Mouse (Mus musculus): Measurements from ENCODE around the gene Trappc6a. TPM values are rescaled to one million over a fixed set of nuclear protein-coding genes. Genes with fewer than 3 reads are reported as not detected.

Gene Trappc6a
- total RNA-seq (2021), result 10 to 100 TPM; 35.6 to 35.9 TPM

DNA sequence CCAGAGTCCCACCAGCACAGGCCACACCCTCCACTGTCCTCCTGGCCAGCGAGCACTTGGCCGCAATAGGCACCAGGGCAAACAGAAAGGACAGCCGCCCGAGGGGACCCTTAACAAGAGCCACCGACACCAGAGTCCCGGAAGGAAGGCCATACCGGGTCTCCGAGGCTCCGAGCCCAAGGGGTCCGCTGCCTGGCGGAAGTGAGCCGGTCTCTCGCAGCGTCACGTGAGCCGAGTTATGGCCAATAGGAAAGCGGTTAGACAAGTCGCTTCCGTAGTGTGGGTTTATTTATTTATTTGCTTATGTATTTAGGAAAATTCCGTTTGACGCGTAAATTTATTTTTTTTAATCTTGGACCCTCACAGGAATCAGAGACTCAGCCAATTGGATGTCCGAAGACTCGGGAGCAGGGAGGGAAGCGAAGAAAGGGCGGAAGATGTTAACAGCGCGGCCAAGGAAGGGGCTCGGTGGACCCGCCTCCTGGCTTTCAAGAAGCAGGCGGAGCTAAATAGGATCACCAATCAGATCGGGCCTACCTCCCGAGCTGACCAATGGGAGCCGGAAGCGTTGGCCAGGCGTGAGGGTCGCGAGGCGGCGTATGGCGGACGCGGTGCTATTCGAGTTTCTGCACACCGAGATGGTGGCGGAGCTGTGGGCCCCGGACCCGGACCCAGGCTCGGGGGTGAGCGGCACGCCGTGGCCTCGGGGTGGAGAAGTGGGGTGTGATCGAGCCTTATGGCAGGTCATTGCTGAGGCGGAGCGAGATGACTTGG lies at the start of gene Trappc6a, which contains the start of gene Bloc1s3:
TSS of gene Trappc6a (plus strand) at position 246 of the 774 bp plus-strand sequence.
TSS of gene Bloc1s3 (minus strand) at position 218 of the 774 bp plus-strand sequence.
- intact Hi-C loops (cut with DNase I), result loop anchor here (5.0 kb wide), 1 partner anchor 54 kb away; the partner anchor contains the start of gene Ppp1r37
- peak; percentile 88 for DNase-seq (ENCODE audit: low spot score)

DNA sequence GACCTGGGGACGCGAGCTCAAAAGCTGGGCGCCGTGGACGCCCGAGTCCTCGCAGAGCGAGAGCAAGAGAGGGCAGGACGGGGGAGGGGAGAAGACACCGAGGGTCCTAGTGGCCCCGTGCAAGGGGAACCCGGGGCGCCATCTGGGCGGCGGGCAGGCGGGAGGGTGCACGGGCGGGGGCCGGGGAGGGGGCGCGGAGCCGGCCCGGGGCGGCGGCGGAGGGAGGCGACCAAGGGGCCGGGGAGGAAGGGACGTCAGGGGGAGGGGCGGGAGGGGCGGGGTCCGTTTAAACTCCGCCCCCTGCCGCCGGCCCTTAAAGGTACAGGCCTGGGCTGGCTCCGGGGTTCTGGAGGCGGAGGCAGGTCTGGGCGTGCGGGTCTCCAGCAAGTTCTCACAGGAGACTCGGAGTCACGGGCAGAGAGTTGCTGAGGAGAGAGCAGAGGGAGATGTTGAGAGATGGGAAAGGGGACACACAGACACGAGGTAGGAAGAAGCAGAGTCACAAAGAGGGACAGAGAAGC lies 49.5 kb upstream of the Trappc6a start, which contains the start of gene Mark4:
TSS of gene Mark4 (minus strand) at position 231 of the 521 bp plus-strand sequence.
- DNase-seq (ENCODE audit: low spot score), result peak; percentile 53
- intact Hi-C loops (cut with DNase I), result loop anchor here (5.0 kb wide), 1 partner anchor 114 kb away; no protein-coding TSS in a partner anchor

DNA sequence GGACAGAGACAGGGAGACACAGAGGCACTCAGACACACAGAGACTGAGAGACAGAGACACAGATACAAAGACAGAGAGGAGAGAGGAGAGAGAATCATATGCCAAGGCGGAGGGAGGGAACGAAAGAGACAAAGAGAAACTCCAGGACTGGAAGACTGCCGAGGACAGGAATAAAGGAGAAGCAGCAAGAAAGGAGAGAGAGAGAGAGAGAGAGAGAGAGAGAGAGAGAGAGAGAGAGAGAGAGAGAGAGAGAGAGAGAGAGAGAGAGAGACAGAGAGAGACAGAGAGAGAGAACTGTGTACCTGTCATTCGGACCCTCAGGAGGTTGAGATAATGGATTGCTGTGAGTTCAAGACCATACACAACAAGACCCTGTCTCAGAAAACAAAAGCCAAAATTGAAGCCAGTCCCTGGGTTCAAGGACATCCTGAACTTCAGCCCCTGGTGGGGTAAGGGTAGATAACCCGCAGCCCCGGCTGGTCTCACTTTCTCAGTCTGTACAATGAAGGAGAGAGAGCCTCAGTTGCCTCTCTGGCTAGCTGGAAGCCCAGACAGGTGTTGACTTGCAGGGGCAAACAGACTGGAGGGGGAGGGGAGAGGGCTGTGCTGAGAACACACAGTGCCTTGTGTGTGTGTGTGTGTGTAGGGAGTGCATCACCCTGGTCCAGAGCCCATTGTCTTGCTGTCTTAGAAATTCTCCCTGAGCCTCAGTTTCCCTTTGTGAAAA lies 48.9 kb upstream of the Trappc6a start:
- DNase-seq (ENCODE audit: low spot score), result no peak
- intact Hi-C loops (cut with DNase I), result loop anchor here (5.0 kb wide), 1 partner anchor 113 kb away; no protein-coding TSS in a partner anchor

DNA sequence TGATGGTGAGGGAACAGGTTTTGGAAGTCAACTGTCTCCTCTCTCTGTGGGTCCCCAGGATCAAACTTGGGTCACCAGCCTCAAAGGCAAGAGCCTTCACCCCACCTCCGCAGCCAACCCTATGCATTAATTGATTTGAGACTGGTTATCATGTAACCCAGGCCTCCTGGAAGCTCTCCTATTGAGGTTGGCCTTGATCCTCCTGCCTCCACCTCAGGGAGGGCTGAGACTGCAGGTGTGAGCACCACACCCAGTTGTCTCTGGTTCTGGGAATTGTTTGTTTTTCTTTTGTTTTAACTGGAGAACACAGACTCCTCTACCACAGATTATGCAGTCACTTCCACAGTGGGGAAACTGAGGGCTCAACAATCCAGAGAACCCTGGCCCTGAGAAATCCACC lies 47.7 kb upstream of the Trappc6a start:
- intact Hi-C loops (cut with DNase I), result loop anchor here (2.0 kb wide), 1 partner anchor 16 kb away; no protein-coding TSS in a partner anchor

DNA sequence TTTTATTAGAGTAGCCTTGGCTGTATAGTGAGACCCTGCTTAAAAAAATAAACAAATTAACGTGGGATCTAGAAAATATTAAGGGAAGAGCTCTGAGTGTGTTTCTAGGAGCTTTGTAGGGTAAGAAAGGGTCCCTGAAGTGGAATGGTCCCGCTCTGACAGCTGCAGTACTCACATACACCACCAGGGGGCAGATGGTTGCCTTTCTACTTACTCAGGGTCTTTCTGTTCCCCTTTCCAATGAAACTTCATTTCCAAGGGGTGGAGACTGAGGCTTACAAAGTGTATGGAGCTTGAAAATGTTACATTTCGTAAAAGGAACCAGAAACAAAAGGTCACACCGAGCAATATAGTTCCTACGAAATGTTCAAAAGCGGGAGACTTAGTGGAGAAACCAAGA lies 46.7 kb upstream of the Trappc6a start:
- intact Hi-C loops (cut with DNase I), result loop anchor here (1.0 to 2.0 kb wide), 2 partner anchors 15 to 43 kb away; no protein-coding TSS in a partner anchor
- DNase-seq (ENCODE audit: low spot score), result no peak

More for the DNA sequence above, 47.7 kb upstream of the Trappc6a start:
- no peak for DNase-seq (ENCODE audit: low spot score)

DNA sequence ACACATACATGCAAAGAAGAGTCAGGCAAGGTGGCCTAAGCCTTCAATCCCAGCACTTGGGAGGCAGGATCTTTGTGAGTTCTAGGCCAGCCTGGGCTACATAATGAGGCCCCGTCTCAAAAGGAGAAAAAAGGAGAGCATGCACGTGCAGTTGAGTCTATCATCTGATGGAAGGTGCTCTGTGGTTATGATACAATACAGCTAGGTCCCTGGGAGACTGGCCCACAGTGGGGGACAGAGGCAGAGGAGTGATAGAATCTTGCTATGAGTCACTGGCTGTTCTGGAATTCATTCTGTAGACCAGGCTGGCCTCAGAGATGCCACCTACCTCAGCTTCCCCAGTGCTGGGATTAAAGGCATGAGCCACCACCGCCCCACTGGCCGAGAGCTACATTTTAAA lies 45.8 kb upstream of the Trappc6a start:
- intact Hi-C loops (cut with DNase I), result no loop called here

DNA sequence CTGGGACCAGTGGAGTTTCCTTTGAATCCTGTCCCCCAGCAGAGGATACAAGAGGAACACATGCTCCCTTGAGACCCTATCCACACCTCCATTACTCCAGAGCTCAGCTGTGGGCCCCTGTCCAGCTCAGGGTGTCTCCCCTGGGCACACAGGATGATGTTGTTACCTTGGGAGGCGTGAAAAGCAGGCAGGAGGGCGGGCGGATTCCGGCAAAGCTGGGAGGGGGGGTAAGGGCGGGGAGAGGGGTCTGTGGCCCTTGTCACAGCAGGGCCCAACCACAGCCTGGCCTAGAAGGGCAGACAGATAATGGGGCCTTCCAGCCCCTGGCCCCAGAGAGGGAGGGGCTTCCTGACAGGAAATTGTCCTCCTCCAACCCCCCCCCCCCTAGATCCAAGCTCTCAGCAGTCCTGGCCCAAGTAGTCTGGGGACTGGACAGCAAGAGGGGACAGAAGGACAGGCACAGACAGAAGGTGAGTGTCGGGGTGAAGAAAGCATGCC lies 45.3 kb upstream of the Trappc6a start, which contains the start of gene Exoc3l2:
TSS of gene Exoc3l2 (plus strand) at position 448 of the 498 bp plus-strand sequence.
- DNase-seq (ENCODE audit: low spot score), result no peak
- intact Hi-C loops (cut with DNase I), result no loop called here

More for the DNA sequence above, 45.8 kb upstream of the Trappc6a start:
- no peak for DNase-seq (ENCODE audit: low spot score)

DNA sequence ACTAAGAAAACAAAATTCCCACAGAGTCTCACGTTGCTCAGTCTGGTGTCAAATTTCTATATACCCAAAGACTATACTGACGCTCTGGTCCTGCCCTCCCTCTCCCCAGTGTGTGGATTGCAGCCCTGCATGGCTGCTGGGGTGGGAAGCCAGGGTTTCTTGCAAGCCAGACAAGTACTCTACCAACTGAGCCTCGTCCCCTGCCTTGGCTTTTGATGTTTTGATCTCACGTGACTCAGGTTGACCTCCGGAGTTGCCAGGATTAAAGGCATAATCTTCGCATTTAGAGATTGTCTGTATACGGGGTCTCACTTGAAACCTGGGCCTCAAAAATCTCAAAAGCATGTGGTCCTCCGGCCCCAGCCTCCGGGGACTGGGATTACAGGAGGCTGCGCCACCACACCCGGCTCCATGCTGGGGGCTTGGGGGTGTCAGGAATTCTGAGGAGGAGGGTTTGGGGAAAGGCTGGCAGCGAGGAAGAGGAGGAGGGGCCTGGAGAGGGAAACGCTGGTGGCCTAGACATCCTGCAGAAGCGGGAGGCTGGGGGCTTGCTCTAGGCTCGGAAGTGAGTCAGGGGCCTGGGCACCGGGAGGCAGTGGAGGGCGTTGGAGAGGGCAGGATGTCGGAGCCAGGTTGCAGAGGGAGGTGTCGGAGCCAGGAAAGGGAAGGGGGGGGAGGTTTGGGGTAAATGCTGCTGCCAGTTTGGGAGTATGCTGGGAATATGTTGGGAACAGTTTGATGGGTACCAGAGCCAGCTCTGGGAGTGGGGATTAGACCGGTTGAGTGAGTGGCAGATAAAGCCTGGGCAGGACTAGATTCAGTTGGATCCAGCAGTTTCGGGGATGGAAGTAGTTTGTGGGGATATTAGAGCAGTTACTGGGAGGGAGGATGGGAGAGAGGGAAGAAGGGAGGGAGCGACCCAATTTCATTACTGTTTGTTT lies 43.6 kb upstream of the Trappc6a start:
- DNase-seq (ENCODE audit: low spot score), result no peak
- intact Hi-C loops (cut with DNase I), result no loop called here

DNA sequence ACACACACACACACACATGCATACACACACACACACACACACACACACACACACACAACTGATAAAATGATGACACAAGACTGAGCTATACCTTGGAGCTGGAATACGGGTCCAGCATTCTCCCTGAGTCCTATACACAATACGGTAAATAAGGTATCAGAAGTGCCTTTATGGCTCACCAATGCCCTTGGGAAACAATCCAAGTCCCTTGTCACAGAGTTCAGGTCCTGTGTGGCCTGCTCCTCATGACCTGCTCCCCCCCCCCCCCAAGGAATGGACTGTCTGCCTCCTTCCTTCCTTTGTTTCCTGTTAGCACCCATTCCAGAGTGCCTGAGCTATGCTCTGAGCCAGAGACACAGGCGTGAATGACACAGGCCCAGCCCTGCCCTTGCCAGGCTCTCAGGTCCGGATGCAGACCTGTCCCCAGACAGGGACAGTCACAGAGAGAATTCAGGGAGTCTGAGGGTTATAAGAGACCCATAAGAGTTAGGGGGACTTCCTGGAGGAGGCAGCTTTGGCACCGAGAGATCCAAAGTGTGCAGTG lies 41.5 kb upstream of the Trappc6a start:
- intact Hi-C loops (cut with DNase I), result no loop called here
- DNase-seq (ENCODE audit: low spot score), result no peak

DNA sequence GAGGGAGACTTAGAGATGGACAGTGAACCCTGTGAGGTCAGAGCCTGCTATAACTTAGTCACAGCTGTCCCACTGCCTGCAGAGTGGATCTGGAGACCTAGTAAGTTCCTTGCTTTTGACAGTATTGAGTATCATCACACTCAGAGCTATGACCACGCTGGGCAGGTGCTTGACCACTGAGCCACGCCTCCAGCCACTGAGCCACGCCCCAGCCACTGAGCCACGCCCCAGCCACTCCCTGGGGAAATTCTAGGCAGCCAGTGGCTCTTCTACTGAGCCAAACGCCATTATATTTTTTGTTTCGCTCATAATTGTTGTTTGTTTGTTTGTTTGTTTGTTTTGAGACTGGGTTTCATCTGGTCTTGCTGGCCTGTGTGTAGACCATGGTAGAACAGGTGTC lies 40.6 kb upstream of the Trappc6a start:
- no peak for DNase-seq (ENCODE audit: low spot score)
- intact Hi-C loops (cut with DNase I), result no loop called here

DNA sequence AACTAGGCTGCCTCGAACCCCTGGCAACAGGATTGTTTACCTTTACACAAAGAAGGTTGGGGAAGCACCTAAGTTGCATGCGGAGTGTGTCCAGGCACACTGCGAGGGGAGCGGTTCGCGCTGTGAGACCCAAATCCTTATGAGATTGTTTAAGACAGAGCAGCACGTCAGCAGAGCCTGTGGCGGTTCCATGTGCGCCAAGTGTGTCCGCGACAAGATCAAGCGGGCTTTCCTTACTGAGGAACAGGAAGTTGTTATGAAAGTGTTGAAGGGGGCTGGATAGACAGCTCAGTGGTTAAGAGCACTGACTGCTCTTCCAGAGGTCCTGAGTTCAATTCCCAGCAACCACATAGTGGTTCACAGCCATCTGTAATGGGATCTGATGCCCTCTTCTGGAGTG lies 39.9 kb upstream of the Trappc6a start:
- intact Hi-C loops (cut with DNase I), result no loop called here
- DNase-seq (ENCODE audit: low spot score), result no peak

DNA sequence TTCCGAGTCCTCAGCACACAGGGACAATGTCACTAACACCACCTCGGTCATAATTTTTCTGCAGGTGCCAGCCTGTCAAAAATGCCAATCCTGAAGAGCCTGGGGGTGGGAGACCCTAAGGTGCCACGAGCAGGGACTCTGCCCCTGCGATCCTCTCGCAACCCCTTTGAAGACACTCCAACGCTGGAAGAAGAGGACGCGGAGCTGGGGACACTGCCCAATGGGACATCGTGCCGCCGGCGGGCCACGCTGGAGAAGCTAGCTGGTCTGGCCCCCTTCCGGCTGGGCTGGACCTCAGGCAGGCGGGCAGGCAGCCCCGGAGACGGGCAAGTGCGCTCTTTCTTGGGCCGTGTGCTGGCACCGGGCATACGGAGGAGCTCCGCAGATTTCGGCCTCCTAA lies 38.8 kb upstream of the Trappc6a start:
- no peak for DNase-seq (ENCODE audit: low spot score)
- intact Hi-C loops (cut with DNase I), result no loop called here

DNA sequence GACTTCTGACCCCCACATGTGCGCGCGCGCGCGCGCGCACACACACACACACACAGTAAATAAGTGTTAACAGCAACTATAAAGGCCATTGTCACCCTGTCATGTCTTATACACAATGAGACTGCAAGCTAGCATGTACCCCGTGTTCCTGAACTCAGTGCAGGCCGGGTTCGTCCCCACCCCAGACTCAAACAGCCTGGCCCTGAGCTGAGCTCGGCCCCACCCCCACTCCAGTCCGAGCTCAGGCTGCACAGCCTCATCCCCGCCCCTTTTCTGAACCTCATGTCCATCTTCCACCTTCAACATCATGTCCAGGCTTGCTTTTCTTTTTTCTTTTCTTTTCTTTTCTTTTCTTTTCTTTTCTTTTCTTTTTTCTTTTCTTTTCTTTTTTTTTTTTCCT lies 37.9 kb upstream of the Trappc6a start:
- no peak for DNase-seq (ENCODE audit: low spot score)
- intact Hi-C loops (cut with DNase I), result no loop called here

DNA sequence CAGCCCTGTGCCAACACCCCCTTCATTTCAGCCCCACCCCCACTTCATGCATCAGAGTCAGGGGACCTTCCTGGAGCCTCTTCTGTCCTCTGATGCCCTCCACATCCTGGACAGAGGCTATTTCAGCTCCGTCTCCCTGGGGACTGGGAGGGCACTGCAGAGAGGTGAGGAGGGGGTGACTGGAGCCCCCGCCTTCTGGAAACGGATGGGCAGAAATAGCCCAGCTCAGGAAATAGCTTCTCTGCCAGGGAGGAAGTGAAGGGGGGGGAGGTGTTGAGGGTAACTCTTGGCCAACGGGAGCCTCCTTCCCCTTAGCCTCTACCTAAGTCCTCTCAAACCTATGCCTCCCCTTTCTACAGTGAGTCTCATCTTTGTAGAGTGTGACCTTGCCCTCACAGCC lies 35.8 kb upstream of the Trappc6a start:
- no peak for DNase-seq (ENCODE audit: low spot score)
- intact Hi-C loops (cut with DNase I), result no loop called here

DNA sequence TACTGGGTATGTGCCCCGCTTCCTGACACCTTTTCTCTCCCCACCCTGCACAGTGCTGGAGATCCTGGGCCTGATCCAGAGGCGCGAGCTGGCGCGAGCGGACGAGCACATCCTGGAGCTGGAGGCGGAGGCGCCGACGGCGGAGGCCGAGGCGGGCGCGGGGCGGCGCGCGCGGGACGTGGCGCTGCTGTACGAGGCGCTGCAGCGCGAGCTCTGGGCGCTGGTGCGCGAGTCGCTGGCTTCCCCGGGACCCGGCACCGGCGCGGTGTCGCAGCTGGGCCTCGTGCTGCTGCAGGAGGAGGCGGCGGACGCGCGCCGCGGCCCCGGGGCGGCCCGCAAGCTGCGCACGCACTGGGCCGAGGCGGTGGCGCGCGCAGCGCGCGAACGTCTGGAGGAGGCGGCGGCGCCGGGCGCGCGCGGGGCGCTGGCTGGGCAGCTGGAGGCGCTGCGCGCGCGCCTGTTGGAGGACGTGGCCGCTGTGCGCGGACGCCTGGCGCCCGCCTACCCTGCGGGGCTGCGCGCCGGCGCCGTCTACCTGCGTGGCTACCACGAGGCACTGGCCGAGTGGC lies 34.2 kb upstream of the Trappc6a start:
- peak; percentile 65 for DNase-seq (ENCODE audit: low spot score)

DNA sequence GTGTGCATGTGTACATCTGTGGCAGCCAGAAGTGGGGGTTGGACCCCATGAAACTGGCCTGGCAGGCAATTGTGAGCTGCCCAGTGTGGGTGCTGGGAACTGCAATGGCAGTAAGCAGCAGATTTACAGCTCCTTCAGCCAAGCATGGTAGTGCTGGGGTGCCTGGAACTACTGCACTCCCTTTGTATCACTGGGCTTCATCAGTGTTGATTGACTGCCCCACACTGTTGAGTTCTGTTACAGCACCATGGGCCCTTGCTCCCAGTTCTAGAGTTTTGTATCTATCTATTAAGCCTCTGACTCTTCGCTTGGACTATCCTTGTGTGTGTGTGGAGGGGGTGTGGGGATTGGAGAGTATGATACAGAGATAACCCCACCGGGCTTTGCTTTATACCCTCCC lies 31.1 kb upstream of the Trappc6a start:
- DNase-seq (ENCODE audit: low spot score), result no peak
- intact Hi-C loops (cut with DNase I), result loop anchor here (2.0 kb wide), 1 partner anchor 16 kb away; no protein-coding TSS in a partner anchor

More for the DNA sequence above, 34.2 kb upstream of the Trappc6a start:
- intact Hi-C loops (cut with DNase I), result no loop called here

DNA sequence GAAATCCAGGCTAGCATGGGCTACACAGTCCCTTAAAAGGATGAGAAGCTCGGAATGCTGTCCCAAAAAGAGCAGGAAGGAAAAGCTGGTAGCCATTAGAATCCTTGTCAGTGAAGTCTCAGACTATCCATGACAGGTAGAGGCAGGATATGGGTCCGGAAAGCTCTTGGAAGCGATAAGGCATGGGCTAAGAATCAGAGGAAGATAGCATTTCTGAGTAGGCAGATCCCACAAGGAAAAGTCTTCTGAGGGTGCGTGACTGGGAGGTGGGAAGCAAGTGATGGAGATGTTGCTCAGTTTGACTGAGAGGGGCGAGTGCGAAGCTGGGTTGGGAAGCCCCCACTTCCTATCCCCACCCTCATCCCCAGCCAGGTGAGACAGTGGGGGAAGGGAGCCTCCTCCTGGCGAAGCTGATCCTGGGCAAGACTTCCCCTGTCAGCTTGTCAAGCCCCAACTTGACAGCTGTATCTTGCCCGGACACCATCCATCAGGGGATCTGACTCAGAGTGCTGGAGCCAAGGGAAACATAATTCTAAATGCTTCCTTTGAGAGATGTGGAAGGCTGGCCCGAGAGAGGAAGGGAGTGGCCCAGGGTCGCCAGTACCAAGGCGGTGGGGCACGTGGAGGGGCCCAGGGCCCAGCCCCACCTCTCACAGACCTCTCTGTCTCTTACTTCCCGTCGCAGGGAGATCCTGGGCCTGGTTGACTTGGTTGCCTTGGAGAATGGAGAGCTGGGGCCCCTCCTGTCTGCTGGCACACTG lies 30.4 kb upstream of the Trappc6a start:
- intact Hi-C loops (cut with DNase I), result loop anchor here (2.0 kb wide), 1 partner anchor 17 kb away; no protein-coding TSS in a partner anchor
- DNase-seq (ENCODE audit: low spot score), result no peak

DNA sequence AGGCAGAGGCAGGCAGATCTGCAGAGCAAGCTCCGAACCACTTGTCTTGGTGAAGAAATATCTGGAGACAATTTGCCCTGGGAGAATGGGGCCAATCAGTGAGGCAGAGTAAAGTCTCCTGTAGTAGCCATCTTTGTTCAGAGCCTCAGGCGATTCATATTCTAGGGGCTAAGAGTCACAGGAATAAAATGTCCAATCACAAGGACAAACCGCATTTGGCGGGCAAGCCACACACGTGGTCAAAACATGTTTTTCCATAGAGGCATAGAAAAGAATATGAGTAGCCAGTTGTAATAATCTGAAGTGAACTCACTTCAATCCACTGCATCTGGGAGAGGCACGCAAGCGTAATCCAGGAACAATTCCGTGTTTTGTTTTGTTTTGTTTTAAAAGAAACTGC lies 24.9 kb upstream of the Trappc6a start:
- DNase-seq (ENCODE audit: low spot score), result no peak
- intact Hi-C loops (cut with DNase I), result no loop called here

Measured in heart, postnatal 25 days (tissue).